In the genomic region with DNA sequence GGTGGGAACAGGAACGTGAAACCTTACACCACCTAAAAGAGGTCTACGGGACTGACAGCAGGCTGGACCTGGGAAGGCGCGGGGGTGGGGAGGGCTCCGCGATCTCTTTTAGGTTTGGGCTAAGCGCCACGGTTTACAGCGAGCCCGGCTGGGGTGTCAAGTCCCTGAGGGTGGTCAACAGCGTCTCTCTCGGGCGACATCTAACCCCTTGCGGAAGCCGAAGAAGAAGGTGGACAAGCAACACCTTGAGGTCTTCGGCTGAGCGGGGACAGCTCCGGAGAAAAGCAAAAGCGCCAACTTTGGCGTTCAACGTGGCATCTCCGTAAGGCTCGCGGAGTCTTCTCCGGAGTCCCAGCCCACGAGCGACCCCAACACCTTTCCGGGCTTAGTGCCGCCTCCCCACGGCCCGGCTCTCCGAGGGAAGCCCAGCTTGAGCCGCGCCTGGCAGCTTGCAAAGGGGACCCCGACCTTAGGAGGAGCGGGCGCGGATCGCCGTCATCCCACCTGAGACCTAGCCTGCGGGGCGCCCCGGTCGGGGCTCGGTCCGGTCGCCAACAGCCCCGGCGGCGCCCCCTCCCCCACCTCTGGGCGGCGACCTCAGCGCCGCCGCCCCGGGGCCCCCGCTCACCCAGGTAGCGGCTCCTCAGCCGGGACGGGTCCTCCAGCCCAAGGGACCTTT, we compare ENCODE assay signal across 8 mouse cellular contexts. TPM values are rescaled to one million over a fixed set of nuclear protein-coding genes. Genes with fewer than 3 reads are reported as not detected.
DNase-seq lines count a peak whose midpoint lies in the region; ATAC-seq and TF ChIP-seq lines count a peak whose summit lies in the region.

No protein-coding gene starts in this region.

- ATAC-seq in embryonic facial prominence, embryonic 14.5 days (ENCODE audit: low read depth): no peak; the same call in 1 of the 2 replicates
- no peak for ATAC-seq in kidney, embryonic 15.5 days (replicated peaks; ENCODE audit: low FRiP score)
- peak; percentile 0; the same call in 1 of the 2 replicates for ATAC-seq in stomach, embryonic 14.5 days (ENCODE audit: insufficient number of reproducible peaks, insufficient read depth, low FRiP score, low read depth)

- WGBS in embryonic facial prominence, embryonic 14.5 days: 0% methylated on average over 35 of the region's 60 CpGs
- under 1% methylated on average over 60 of the region's 60 CpGs for WGBS in heart, embryonic 10.5 days
- WGBS in kidney, embryonic 15.5 days: under 1% methylated on average over 60 of the region's 60 CpGs
- WGBS in liver, adult 2 months: 0% methylated on average over 59 of the region's 60 CpGs
- under 1% methylated on average over 59 of the region's 60 CpGs for WGBS in stomach, embryonic 14.5 days

- peak; percentile 81 for DNase-seq in 3134 (ENCODE audit: extremely low read depth, insufficient read length, low spot score)
- peak; percentile 65 to 77 for DNase-seq in adrenal gland, postnatal 36 days
- peak; percentile 59 for DNase-seq in embryonic facial prominence, embryonic 14.5 days (ENCODE audit: low spot score)
- peak; percentile 89 for DNase-seq in heart, embryonic 10.5 days (ENCODE audit: low spot score)
- DNase-seq in liver, adult 2 months (ENCODE audit: extremely low read depth, low read depth, low spot score): no peak

- peaks cover 11% of the 10 kb centered on the region for H3K4me1 ChIP-seq in embryonic facial prominence, embryonic 14.5 days (ENCODE audit: control insufficient read depth, insufficient read depth, low read length)
- peaks cover 8% of the 10 kb centered on the region for H3K4me1 ChIP-seq in heart, embryonic 10.5 days
- 0 out of 2 replicates have a peak, but pooled peaks cover 8% of the 10 kb centered on the region for H3K4me1 ChIP-seq in kidney, embryonic 15.5 days
- H3K4me1 ChIP-seq in liver, adult 2 months (ENCODE audit: control insufficient read depth, insufficient read depth, low read length): no peaks in the 10 kb centered on the region; the same call in 1 of the 2 replicates
- H3K4me1 ChIP-seq in stomach, embryonic 14.5 days (ENCODE audit: control insufficient read depth, insufficient read depth, low read length): 0 out of 2 replicates have a peak, but pooled peaks cover 3% of the 10 kb centered on the region

- no peaks in the 10 kb centered on the region for H3K9me3 ChIP-seq in embryonic facial prominence, embryonic 14.5 days (ENCODE audit: control insufficient read depth, low read length)
- H3K9me3 ChIP-seq in heart, embryonic 10.5 days: no peaks in the 10 kb centered on the region
- no peaks in the 10 kb centered on the region for H3K9me3 ChIP-seq in kidney, embryonic 15.5 days (replicated peaks)
- H3K9me3 ChIP-seq in stomach, embryonic 14.5 days (ENCODE audit: control insufficient read depth, low read depth, low read length): no peaks in the 10 kb centered on the region

- peak overlapping the region; percentile 82 for H3K4me2 ChIP-seq in embryonic facial prominence, embryonic 14.5 days (ENCODE audit: low read depth, low read length)
- H3K4me2 ChIP-seq in kidney, embryonic 15.5 days: peak overlapping the region; percentile 79
- H3K4me2 ChIP-seq in myocyte (ENCODE audit: low read depth): peak overlapping the region; percentile 77
- peak overlapping the region; percentile 83 for H3K4me2 ChIP-seq in stomach, embryonic 14.5 days (replicated peaks; ENCODE audit: low read depth, low read length)

- TF ChIP-seq POLR2A in liver, adult 2 months (IDR thresholded peaks at IDR 0.05; ENCODE audit: extremely low read depth, insufficient read depth, low read length): no peak
- TF ChIP-seq POLR2A in myocyte (IDR thresholded peaks at IDR 0.05; ENCODE audit: insufficient read length, low read depth): no peak

- peak overlapping the region; percentile 97 for H3K4me3 ChIP-seq in embryonic facial prominence, embryonic 14.5 days (ENCODE audit: low read depth, low read length)
- H3K4me3 ChIP-seq in heart, embryonic 10.5 days: peak overlapping the region; percentile 95
- H3K4me3 ChIP-seq in kidney, embryonic 15.5 days (replicated peaks): peak overlapping the region; percentile 87
- H3K4me3 ChIP-seq in liver, adult 2 months (ENCODE audit: insufficient read depth, low read depth, low read length): peak overlapping the region; percentile 83
- peak overlapping the region; percentile 81 for H3K4me3 ChIP-seq in myocyte
- peak overlapping the region; percentile 96 for H3K4me3 ChIP-seq in stomach, embryonic 14.5 days (ENCODE audit: low read depth, low read length)

- H3K27ac ChIP-seq in embryonic facial prominence, embryonic 14.5 days (replicated peaks; ENCODE audit: low read depth, low read length): peak overlapping the region; percentile 95
- H3K27ac ChIP-seq in heart, embryonic 10.5 days: peak overlapping the region; percentile 95
- peak overlapping the region; percentile 98 for H3K27ac ChIP-seq in kidney, embryonic 15.5 days
- peak overlapping the region; percentile 71 for H3K27ac ChIP-seq in liver, adult 2 months (replicated peaks; ENCODE audit: insufficient read depth, low read depth, low read length)
- H3K27ac ChIP-seq in stomach, embryonic 14.5 days (ENCODE audit: low read length): peak overlapping the region; percentile 96

- H3K27me3 ChIP-seq in embryonic facial prominence, embryonic 14.5 days (replicated peaks; ENCODE audit: control insufficient read depth, insufficient read depth, low read length): no peaks in the 10 kb centered on the region
- no peaks in the 10 kb centered on the region for H3K27me3 ChIP-seq in heart, embryonic 10.5 days (ENCODE audit: insufficient read depth, poor library complexity, severe bottlenecking)
- no peaks in the 10 kb centered on the region for H3K27me3 ChIP-seq in kidney, embryonic 15.5 days
- H3K27me3 ChIP-seq in liver, adult 2 months (ENCODE audit: control insufficient read depth, insufficient read depth, low read length): no peaks in the 10 kb centered on the region
- no peaks in the 10 kb centered on the region for H3K27me3 ChIP-seq in myocyte (ENCODE audit: control insufficient read depth, insufficient read depth, insufficient read length)
- H3K27me3 ChIP-seq in stomach, embryonic 14.5 days (ENCODE audit: control insufficient read depth, insufficient read depth, low read length): no peaks in the 10 kb centered on the region

- peaks cover 20% of the 10 kb centered on the region; the same call in 1 of the 2 replicates for H3K79me2 ChIP-seq in liver, adult 2 months (ENCODE audit: control insufficient read depth, insufficient read depth, low read length)
- peaks cover 39% of the 10 kb centered on the region for H3K79me2 ChIP-seq in myocyte (ENCODE audit: control insufficient read depth, insufficient read depth)

- no peak for TF ChIP-seq CTCF in liver, adult 2 months (IDR thresholded peaks at IDR 0.05; ENCODE audit: low read depth, low read length)

- peak overlapping the region; percentile 85 for H3K9ac ChIP-seq in embryonic facial prominence, embryonic 14.5 days (ENCODE audit: low read depth, low read length)
- peak overlapping the region; percentile 79 for H3K9ac ChIP-seq in kidney, embryonic 15.5 days
- H3K9ac ChIP-seq in liver, adult 2 months (ENCODE audit: low read depth, low read length): peak overlapping the region; percentile 96
- H3K9ac ChIP-seq in stomach, embryonic 14.5 days (replicated peaks; ENCODE audit: low read depth, low read length): peak overlapping the region; percentile 73

- H3ac ChIP-seq in myocyte (ENCODE audit: control insufficient read depth, insufficient read length): peak overlapping the region; percentile 92

- no peaks in the 10 kb centered on the region for H3K36me3 ChIP-seq in embryonic facial prominence, embryonic 14.5 days (ENCODE audit: control insufficient read depth, insufficient read depth, low read length)
- no peaks in the 10 kb centered on the region for H3K36me3 ChIP-seq in heart, embryonic 10.5 days
- no peaks in the 10 kb centered on the region for H3K36me3 ChIP-seq in kidney, embryonic 15.5 days
- no peaks in the 10 kb centered on the region for H3K36me3 ChIP-seq in liver, adult 2 months (ENCODE audit: control insufficient read depth, insufficient read depth, low read length)
- no peaks in the 10 kb centered on the region for H3K36me3 ChIP-seq in myocyte (ENCODE audit: control insufficient read depth, insufficient read depth)
- H3K36me3 ChIP-seq in stomach, embryonic 14.5 days (ENCODE audit: control insufficient read depth, insufficient read depth, low read length): no peaks in the 10 kb centered on the region

RNA-seq across cellular contexts. Expression of a gene that starts 0.6 kb away (rescaled TPM):
- total RNA-seq in adrenal gland, postnatal 36 days (2021): 10 to 100 TPM; 32.0 to 35.0 TPM
- 18.8 and 20.9 TPM in 2 replicates for polyA plus RNA-seq in embryonic facial prominence, embryonic 14.5 days (2014; fragmentation: Nextera tagmentation; extraction: Ambion mirVana)
- 8.7 and 11.8 TPM in 2 replicates for polyA plus RNA-seq in heart, embryonic 10.5 days (2016; fragmentation: Nextera tagmentation; extraction: Ambion mirVana)
- polyA plus RNA-seq in kidney, embryonic 15.5 days (2015; fragmentation: Nextera tagmentation; extraction: Ambion mirVana): 15.6 and 18.1 TPM in 2 replicates
- total RNA-seq in liver, adult 2 months (2014; rRNA removed): 38.9 and 43.2 TPM in 2 replicates
- polyA plus RNA-seq in liver, adult 2 months (2012; rRNA removed): 16.5 and 20.5 TPM in 2 replicates
- polyA plus RNA-seq in myocyte (2012; fragmentation: generic; extraction: Trizol): 24.1 TPM
- polyA plus RNA-seq in stomach, embryonic 14.5 days (2014; fragmentation: Nextera tagmentation; extraction: Ambion mirVana): 24.5 and 26.1 TPM in 2 replicates

RNA-seq across cellular contexts. Expression of a gene that starts 0.8 kb away (rescaled TPM):
- 100 to 1,000 TPM; 264 to 303 TPM for total RNA-seq in adrenal gland, postnatal 36 days (2021)
- polyA plus RNA-seq in embryonic facial prominence, embryonic 14.5 days (2014; fragmentation: Nextera tagmentation; extraction: Ambion mirVana): 155 and 169 TPM in 2 replicates
- polyA plus RNA-seq in heart, embryonic 10.5 days (2016; fragmentation: Nextera tagmentation; extraction: Ambion mirVana): 145 and 179 TPM in 2 replicates
- 258 and 309 TPM in 2 replicates for polyA plus RNA-seq in kidney, embryonic 15.5 days (2015; fragmentation: Nextera tagmentation; extraction: Ambion mirVana)
- total RNA-seq in liver, adult 2 months (2014; rRNA removed): 279 and 312 TPM in 2 replicates
- 227 and 264 TPM in 2 replicates for polyA plus RNA-seq in liver, adult 2 months (2012; rRNA removed)
- polyA plus RNA-seq in myocyte (2012; fragmentation: generic; extraction: Trizol): 85.0 TPM
- polyA plus RNA-seq in stomach, embryonic 14.5 days (2014; fragmentation: Nextera tagmentation; extraction: Ambion mirVana): 154 and 161 TPM in 2 replicates

RNA-seq across cellular contexts. Expression of a gene that starts 25.3 kb away (rescaled TPM):
- total RNA-seq in adrenal gland, postnatal 36 days (2021): 1 to 10 TPM; 1.1 to 1.8 TPM
- not detected in 2 replicates for polyA plus RNA-seq in embryonic facial prominence, embryonic 14.5 days (2014; fragmentation: Nextera tagmentation; extraction: Ambion mirVana)
- not detected in 2 replicates for polyA plus RNA-seq in heart, embryonic 10.5 days (2016; fragmentation: Nextera tagmentation; extraction: Ambion mirVana)
- polyA plus RNA-seq in kidney, embryonic 15.5 days (2015; fragmentation: Nextera tagmentation; extraction: Ambion mirVana): 0.23 and 0.31 TPM in 2 replicates
- total RNA-seq in liver, adult 2 months (2014; rRNA removed): 0.13 and 0.18 TPM in 2 replicates
- not detected in 2 replicates for polyA plus RNA-seq in liver, adult 2 months (2012; rRNA removed)
- polyA plus RNA-seq in myocyte (2012; fragmentation: generic; extraction: Trizol): not detected
- 0.39 TPM in 1 of 2 replicates, not detected in the other for polyA plus RNA-seq in stomach, embryonic 14.5 days (2014; fragmentation: Nextera tagmentation; extraction: Ambion mirVana)
